Mouse (Mus musculus) left cerebral cortex, adult 8-10 months (tissue): ENCODE measurements at regions not wholly inside any gene's neighbourhood (a gene's known extent, or its start where the extent isn't known, plus 50 kb on each side); places are given as distances from the start of the nearest gene placed in this dataset.

Experiments
- DNase-seq, 2 experiments: peaks; one replicate each; pipeline ENCODE4 v3.0.0; 2022; ENCODE audit warnings: low spot score in 2 of 2

DNA sequence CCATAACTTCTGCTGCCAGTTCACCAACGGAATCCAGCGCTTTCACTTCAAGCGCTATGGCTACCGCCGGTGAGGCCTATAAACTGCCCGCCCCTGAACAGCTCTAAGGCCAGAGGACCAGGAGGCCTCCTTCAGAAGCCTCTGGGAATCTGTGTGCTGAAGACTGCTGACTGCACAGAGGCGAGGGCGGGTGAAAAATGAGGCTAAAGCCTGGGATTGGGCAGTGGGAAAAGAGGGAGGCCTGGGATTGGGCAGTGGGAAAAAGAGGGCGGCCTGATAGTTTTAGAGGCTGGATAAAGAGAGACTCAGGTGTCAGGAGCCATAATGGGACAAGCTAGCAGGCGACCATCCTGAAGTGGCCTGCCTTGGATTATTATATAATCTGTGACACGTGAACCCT is 80.8 kb downstream of the Plekhb2 start:
- DNase-seq: no peak

- DNase-seq: no peak
Measured at GRCm38 (mm10) chr1:34943196-34943595, 93.4 kb downstream of the Plekhb2 start.

GRCm38 (mm10) chr1:34961633-34962507 is 112.1 kb downstream of the Plekhb2 start:
- DNase-seq: no peak

- DNase-seq: no peak
Measured at GRCm38 (mm10) chr1:34962508-34962885, 112.7 kb downstream of the Plekhb2 start.

DNA sequence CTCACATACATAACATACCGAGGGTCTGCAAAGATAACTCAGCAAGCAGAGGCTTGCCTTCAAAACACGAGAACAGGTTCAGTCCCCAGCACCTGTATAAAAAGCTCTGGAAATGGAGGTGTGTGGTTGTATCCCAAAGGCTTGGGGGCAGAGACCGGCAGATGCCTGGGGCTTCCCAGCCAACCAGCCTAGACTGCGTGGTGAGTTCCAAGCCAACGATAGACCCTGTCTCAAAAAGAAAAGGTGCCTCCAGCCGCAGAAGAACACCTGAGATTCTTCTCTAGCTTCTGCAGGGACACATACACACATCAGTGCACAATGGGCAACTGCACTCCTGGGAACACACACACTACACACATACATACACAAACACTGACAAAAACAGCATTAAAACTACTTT is 125.0 kb downstream of the Plekhb2 start:
- no peak for DNase-seq

DNA sequence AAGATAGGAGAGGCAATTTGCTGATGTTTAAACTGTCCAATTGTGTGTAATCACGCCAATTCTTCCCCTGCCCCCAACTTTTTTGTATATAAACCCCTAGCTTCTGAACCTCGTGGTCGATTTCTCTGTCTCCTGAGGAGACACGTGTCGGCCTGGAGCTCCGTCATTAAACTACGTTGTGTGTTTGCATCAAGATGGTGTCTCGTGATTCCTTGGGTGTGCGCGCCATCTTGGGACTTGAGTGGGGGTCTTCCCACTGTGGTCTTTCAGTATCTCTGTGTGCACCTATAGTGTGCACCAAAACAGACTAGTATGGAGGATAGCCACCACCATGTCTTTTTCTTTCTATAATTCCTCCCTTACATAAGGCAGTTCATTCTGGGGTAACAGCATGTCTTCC is 128.4 kb downstream of the Plekhb2 start:
- DNase-seq: no peak

GRCm38 (mm10) chr1:34979350-34979749 is 129.6 kb downstream of the Plekhb2 start:
- DNase-seq: no peak

GRCm38 (mm10) chr1:34981934-34982333 is 132.2 kb downstream of the Plekhb2 start:
- no peak for DNase-seq

GRCm38 (mm10) chr1:34982966-34983365 is 133.2 kb downstream of the Plekhb2 start:
- DNase-seq: no peak

DNA sequence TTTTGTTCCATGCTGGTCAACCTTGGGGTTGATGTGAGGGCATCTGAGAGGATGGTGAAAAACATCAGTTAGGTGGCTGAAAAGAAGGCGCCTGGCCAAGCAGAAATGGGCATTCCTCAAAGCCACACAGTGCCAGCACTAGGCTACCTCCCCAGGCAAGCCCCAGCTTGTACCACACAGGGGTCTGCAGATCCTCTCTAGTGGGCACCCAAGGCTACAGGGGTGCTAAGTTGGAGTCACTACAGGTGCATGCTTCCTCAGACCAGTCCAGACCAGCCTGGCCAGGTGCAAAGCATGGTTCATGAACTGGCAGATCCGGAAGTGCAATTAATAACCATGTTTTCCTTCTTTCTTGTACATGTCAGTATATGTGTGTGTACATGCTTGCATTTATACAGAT is 137.1 kb downstream of the Plekhb2 start:
- DNase-seq: no peak

DNA sequence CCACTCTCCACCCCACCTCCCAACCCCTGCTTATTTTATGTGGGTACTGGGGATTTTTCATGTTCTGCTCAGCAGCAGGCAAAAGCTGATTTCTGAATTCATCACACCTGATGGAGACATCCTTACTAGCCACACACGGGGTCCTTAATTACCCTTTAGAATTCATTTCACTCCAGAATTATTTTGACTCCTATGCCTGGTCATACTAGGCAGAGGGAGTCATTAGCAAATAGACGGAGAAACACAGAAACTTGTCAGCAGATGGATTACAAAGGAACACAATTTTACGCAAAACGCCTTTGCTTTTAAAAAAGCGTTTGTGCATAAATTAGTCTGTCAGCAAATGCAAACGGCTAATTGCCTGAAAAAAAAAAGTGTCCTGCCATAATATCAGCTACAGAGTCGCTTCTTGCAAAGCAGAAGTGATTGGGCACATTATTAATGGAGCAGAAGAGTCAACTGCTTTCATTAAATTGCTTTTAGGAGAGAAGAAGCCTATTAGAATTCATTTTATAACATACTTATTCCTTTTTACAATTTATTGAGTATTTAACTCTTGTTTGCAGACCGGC is 138.0 kb downstream of the Plekhb2 start:
- no peak for DNase-seq

- no peak for DNase-seq
Measured at GRCm38 (mm10) chr1:34988225-34988624, 138.4 kb downstream of the Plekhb2 start.

DNA sequence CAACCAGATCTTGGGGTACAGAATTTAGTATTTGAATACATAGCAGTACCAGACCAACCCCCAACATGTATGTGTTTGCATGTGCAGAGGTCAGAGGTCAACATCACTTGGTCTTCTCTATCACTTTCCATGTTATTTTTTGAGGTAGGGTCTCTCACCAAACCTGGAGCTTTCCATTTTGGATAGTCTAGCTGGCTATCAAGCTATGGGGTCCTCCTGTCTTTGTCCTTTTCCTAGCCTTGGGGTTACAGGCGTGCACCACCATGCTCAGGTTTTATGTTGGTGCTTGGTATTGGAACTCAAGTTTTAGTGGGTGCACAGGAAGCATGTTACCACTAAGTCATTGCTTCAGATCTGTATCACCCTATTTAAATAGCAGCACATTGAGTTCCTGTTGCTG is 151.0 kb downstream of the Plekhb2 start:
- no peak for DNase-seq

GRCm38 (mm10) chr1:35017471-35017870 is 167.7 kb downstream of the Plekhb2 start:
- no peak for DNase-seq

GRCm38 (mm10) chr1:35032619-35033018 is 182.8 kb downstream of the Plekhb2 start:
- DNase-seq: no peak

GRCm38 (mm10) chr1:35072811-35073210 is 223.0 kb downstream of the Plekhb2 start:
- no peak for DNase-seq

DNA sequence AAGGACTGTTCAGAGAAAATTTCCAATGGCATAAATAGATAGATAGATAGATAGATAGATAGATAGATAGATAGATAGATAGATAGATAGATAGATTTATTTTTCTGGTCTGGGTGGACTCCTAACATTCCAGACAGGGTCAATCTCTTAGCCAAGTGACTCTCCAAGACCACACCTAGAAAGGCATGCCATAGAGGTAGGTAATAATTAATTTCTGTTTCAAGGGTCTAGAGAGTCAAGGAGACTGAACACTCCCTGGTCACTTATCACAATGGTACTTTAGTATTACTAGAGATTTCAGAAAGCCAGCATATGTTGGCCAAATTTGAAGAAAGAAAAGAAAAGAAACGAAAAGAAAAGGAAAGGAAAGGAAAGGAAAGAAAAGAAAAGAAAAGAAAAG is 245.1 kb downstream of the Plekhb2 start:
- no peak for DNase-seq

DNA sequence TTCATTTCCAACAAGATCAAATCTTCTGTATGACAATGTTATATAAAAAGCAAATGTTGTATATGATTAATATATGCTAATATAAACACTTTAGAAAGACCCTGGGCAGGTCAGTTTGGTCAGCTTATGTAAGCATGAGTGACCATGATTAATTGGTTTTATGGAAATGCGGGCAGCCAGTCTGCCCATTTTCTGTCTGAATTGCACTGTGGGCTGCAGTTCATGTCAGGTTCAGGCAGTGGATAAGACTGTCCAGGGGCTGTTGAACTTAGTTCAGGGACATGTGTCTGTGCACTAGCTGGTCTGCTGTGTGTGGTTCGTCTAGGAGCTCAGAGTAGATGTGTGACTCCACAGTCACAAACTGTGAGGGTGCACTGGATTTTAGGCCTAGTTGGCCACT is 246.0 kb downstream of the Plekhb2 start:
- DNase-seq: no peak

DNA sequence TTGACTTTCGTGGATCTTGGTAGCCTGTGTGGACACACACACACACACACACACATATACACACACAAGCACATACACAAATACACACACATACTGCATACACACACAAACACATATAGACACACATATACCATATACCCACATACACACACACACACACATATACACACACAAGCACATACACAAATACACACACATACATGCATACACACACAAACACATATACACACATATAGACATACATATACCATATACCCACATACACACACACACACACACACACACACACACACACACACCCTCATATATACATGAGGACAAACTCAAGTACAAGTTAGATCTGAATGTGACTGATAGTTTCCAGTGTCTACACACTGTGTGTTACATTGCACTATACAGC is 256.9 kb downstream of the Plekhb2 start:
- no peak for DNase-seq

- DNase-seq: no peak
Measured at GRCm38 (mm10) chr1:35109801-35110200, 260.0 kb downstream of the Plekhb2 start.

DNA sequence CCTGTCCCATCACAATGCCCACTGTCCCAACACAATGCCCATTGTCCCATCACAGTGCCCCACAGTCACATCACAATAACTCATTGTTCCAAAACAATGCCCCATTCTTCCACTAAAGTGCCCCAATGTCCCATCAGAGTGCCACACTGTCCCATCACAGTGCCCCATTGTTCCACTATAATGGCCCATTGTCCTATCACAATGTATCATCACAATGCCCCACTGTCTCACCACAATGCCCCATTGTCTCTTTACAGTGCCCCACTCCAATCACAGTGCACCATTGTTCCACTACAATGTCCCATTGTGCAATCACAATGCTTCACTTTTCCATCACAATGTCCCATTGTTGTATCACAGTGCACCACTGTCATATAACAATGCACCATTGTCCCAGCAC is 265.7 kb downstream of the Plekhb2 start:
- no peak for DNase-seq

GRCm38 (mm10) chr1:35137907-35138306 is 288.1 kb downstream of the Plekhb2 start:
- DNase-seq: no peak

GRCm38 (mm10) chr1:35149036-35149435 is 299.3 kb downstream of the Plekhb2 start:
- no peak for DNase-seq
